Mouse (Mus musculus) activated CD4-positive, CD25-positive, alpha-beta regulatory T cell, adult 4 months (primary cell): ENCODE data around the gene Cldn8. TPM values are rescaled to one million over a fixed set of nuclear protein-coding genes. Genes with fewer than 3 reads are reported as not detected.

Experiments
- polyA plus RNA-seq, 2 experiments: library from polyadenylated mRNA; unstranded; fragments of 100-300 nt; shearing (Covaris generic); gene quantifications; one replicate each; pipeline ENCODE4 v1.2.1; 2017

Gene Cldn8
- polyA plus RNA-seq, 2 experiments from 2014 or later = not detected

Other genes starting within 250 kb of the Cldn8 start
- gene Cldn17, start 56.2 kb downstream of the Cldn8 start, polyA plus RNA-seq = not detected
- not detected for gene Krtap24-1, start 49.1 kb upstream of the Cldn8 start, polyA plus RNA-seq
- gene 2310079G19Rik, start 64.5 kb upstream of the Cldn8 start, polyA plus RNA-seq = not detected
- not detected for gene Krtap26-1, start 84.6 kb upstream of the Cldn8 start, polyA plus RNA-seq
- not detected for gene Krtap27-1, start 108.5 kb upstream of the Cldn8 start, polyA plus RNA-seq
- not detected for gene 2310061N02Rik, start 144.8 kb upstream of the Cldn8 start, polyA plus RNA-seq
- gene Krtap13-1, start 165.7 kb upstream of the Cldn8 start, polyA plus RNA-seq = under 1 TPM in 1 of 2 experiments, not detected in 1; 0.77 TPM
- gene Krtap13, start 188.5 kb upstream of the Cldn8 start, polyA plus RNA-seq = not detected
- not detected for gene 2310034C09Rik, start 195.7 kb upstream of the Cldn8 start, polyA plus RNA-seq
- not detected for gene 2310057N15Rik, start 211.0 kb upstream of the Cldn8 start, polyA plus RNA-seq
- not detected for gene Gm5965, start 214.7 kb upstream of the Cldn8 start, polyA plus RNA-seq
- gene Gm20741, start 249.0 kb upstream of the Cldn8 start, polyA plus RNA-seq = not detected